Mouse (Mus musculus): Measurements from ENCODE around the gene Adam8. TPM values are rescaled to one million over a fixed set of nuclear protein-coding genes. Genes with fewer than 3 reads are reported as not detected.

Adam8 gene
- polyA plus RNA-seq, 1 experiment from 2014 or later: 0.85 TPM

- Histone ChIP-seq H3K4me1 (replicated peaks; ENCODE audit: control insufficient read depth, insufficient read depth) (no peaks in the 10 kb centered on the region), H3K4me3 (ENCODE audit: low read depth, low read length) (no peak overlapping the region), H3K9me3 (ENCODE audit: control insufficient read depth, low read length) (no peaks in the 10 kb centered on the region), H3K27me3 (ENCODE audit: control insufficient read depth, insufficient read depth, low read length) (no peaks in the 10 kb centered on the region), H3K4me2 (replicated peaks; ENCODE audit: low read depth) (no peak overlapping the region), H3K36me3 (ENCODE audit: control insufficient read depth, insufficient read depth, low read length) (no peaks in the 10 kb centered on the region), H3K9ac (ENCODE audit: low read length) (no peak overlapping the region), H3K27ac (replicated peaks) (0 out of 2 replicates have a peak overlapping the region, but pooled peaks have one; percentile 14)
- ATAC-seq (ENCODE audit: low FRiP score, low TSS enrichment) (0 out of 2 replicates have a peak, but pooled peaks have one; percentile 11), DNase-seq (ENCODE audit: low spot score) (peak; percentile 75)
- 41% methylated on average over 10 of the region's 10 CpGs for WGBS
- TF ChIP-seq CTCF (IDR thresholded peaks at IDR 0.05; ENCODE audit: low read depth) (peak; percentile 87), EP300 (optimal IDR thresholded peaks at IDR 0.05) (no peak)
Observed at GRCm38 (mm10) chr7:139969348-139970130, 22.8 kb downstream of the Adam8 start.

- no peaks in the 10 kb centered on the region for H3K9me3 ChIP-seq (ENCODE audit: control insufficient read depth, low read length)
- H3K4me2 ChIP-seq (replicated peaks; ENCODE audit: low read depth): no peak overlapping the region
- H3K9ac ChIP-seq (ENCODE audit: low read length): no peak overlapping the region
- DNase-seq (ENCODE audit: low spot score): no peak
- no peaks in the 10 kb centered on the region for H3K27me3 ChIP-seq (ENCODE audit: control insufficient read depth, insufficient read depth, low read length)
- 57% methylated on average over 5 of the region's 5 CpGs for WGBS
- H3K4me3 ChIP-seq (ENCODE audit: low read depth, low read length): no peak overlapping the region
- no peak overlapping the region for H3K27ac ChIP-seq (replicated peaks)
- no peaks in the 10 kb centered on the region for H3K4me1 ChIP-seq (replicated peaks; ENCODE audit: control insufficient read depth, insufficient read depth)
- H3K36me3 ChIP-seq (ENCODE audit: control insufficient read depth, insufficient read depth, low read length): no peaks in the 10 kb centered on the region
- ATAC-seq (ENCODE audit: low FRiP score, low TSS enrichment): no peak
- TF ChIP-seq EP300 (optimal IDR thresholded peaks at IDR 0.05): no peak
- no peak for TF ChIP-seq CTCF (IDR thresholded peaks at IDR 0.05; ENCODE audit: low read depth)
Observed at GRCm38 (mm10) chr7:139968428-139968827, 23.9 kb downstream of the Adam8 start.

GRCm38 (mm10) chr7:139967175-139967574, 25.2 kb downstream of the Adam8 start:
- TF ChIP-seq CTCF (IDR thresholded peaks at IDR 0.05; ENCODE audit: low read depth): no peak
- TF ChIP-seq EP300 (optimal IDR thresholded peaks at IDR 0.05): no peak
- no peak overlapping the region for H3K4me3 ChIP-seq (ENCODE audit: low read depth, low read length)
- no peak for DNase-seq (ENCODE audit: low spot score)
- no peak overlapping the region for H3K4me2 ChIP-seq (replicated peaks; ENCODE audit: low read depth)
- 35% methylated on average over 4 of the region's 4 CpGs for WGBS
- H3K4me1 ChIP-seq (replicated peaks; ENCODE audit: control insufficient read depth, insufficient read depth): no peaks in the 10 kb centered on the region
- H3K9ac ChIP-seq (ENCODE audit: low read length): no peak overlapping the region
- H3K27ac ChIP-seq (replicated peaks): no peak overlapping the region
- no peaks in the 10 kb centered on the region for H3K9me3 ChIP-seq (ENCODE audit: control insufficient read depth, low read length)
- no peak for ATAC-seq (ENCODE audit: low FRiP score, low TSS enrichment)
- no peaks in the 10 kb centered on the region for H3K36me3 ChIP-seq (ENCODE audit: control insufficient read depth, insufficient read depth, low read length)
- H3K27me3 ChIP-seq (ENCODE audit: control insufficient read depth, insufficient read depth, low read length): no peaks in the 10 kb centered on the region

- Histone ChIP-seq H3K9ac (ENCODE audit: low read length) (no peak overlapping the region), H3K4me1 (replicated peaks; ENCODE audit: control insufficient read depth, insufficient read depth) (no peaks in the 10 kb centered on the region), H3K36me3 (ENCODE audit: control insufficient read depth, insufficient read depth, low read length) (no peaks in the 10 kb centered on the region), H3K27me3 (ENCODE audit: control insufficient read depth, insufficient read depth, low read length) (no peaks in the 10 kb centered on the region), H3K4me2 (replicated peaks; ENCODE audit: low read depth) (no peak overlapping the region), H3K27ac (replicated peaks) (no peak overlapping the region), H3K9me3 (ENCODE audit: control insufficient read depth, low read length) (no peaks in the 10 kb centered on the region), H3K4me3 (ENCODE audit: low read depth, low read length) (no peak overlapping the region)
- TF ChIP-seq CTCF (IDR thresholded peaks at IDR 0.05; ENCODE audit: low read depth) (no peak), EP300 (optimal IDR thresholded peaks at IDR 0.05) (no peak)
- no peak for ATAC-seq (ENCODE audit: low FRiP score, low TSS enrichment)
- DNase-seq (ENCODE audit: low spot score): no peak
- WGBS: 39% methylated on average over 4 of the region's 4 CpGs
Observed at GRCm38 (mm10) chr7:139963814-139964213, 28.5 kb downstream of the Adam8 start.

- 82% methylated on average over 10 of the region's 10 CpGs for WGBS
Observed at GRCm38 (mm10) chr7:139961141-139961540, 31.2 kb downstream of the Adam8 start.

GRCm38 (mm10) chr7:139957958-139958357, 34.4 kb downstream of the Adam8 start:
- Histone ChIP-seq H3K36me3 (ENCODE audit: control insufficient read depth, insufficient read depth, low read length) (no peaks in the 10 kb centered on the region), H3K4me2 (replicated peaks; ENCODE audit: low read depth) (no peak overlapping the region), H3K27me3 (ENCODE audit: control insufficient read depth, insufficient read depth, low read length) (no peaks in the 10 kb centered on the region), H3K4me3 (ENCODE audit: low read depth, low read length) (no peak overlapping the region), H3K9ac (ENCODE audit: low read length) (0 out of 2 replicates have a peak overlapping the region, but pooled peaks have one; percentile 4), H3K9me3 (ENCODE audit: control insufficient read depth, low read length) (no peaks in the 10 kb centered on the region), H3K4me1 (replicated peaks; ENCODE audit: control insufficient read depth, insufficient read depth) (no peaks in the 10 kb centered on the region), H3K27ac (replicated peaks) (no peak overlapping the region)
- DNase-seq (ENCODE audit: low spot score) (no peak), ATAC-seq (ENCODE audit: low FRiP score, low TSS enrichment) (no peak)
- WGBS: 12% methylated on average over 11 of the region's 11 CpGs
- no peak for TF ChIP-seq EP300 (optimal IDR thresholded peaks at IDR 0.05)
- TF ChIP-seq CTCF (IDR thresholded peaks at IDR 0.05; ENCODE audit: low read depth): no peak

More at GRCm38 (mm10) chr7:139961141-139961540, 31.2 kb downstream of the Adam8 start:
- no peaks in the 10 kb centered on the region for H3K4me1 ChIP-seq (replicated peaks; ENCODE audit: control insufficient read depth, insufficient read depth)
- no peak overlapping the region for H3K9ac ChIP-seq (ENCODE audit: low read length)
- no peak for TF ChIP-seq EP300 (optimal IDR thresholded peaks at IDR 0.05)
- no peak for TF ChIP-seq CTCF (IDR thresholded peaks at IDR 0.05; ENCODE audit: low read depth)
- no peak overlapping the region for H3K4me2 ChIP-seq (replicated peaks; ENCODE audit: low read depth)
- H3K27ac ChIP-seq (replicated peaks): no peak overlapping the region
- no peaks in the 10 kb centered on the region for H3K36me3 ChIP-seq (ENCODE audit: control insufficient read depth, insufficient read depth, low read length)
- H3K9me3 ChIP-seq (ENCODE audit: control insufficient read depth, low read length): no peaks in the 10 kb centered on the region
- no peaks in the 10 kb centered on the region for H3K27me3 ChIP-seq (ENCODE audit: control insufficient read depth, insufficient read depth, low read length)
- no peak for DNase-seq (ENCODE audit: low spot score)
- H3K4me3 ChIP-seq (ENCODE audit: low read depth, low read length): no peak overlapping the region
- ATAC-seq (ENCODE audit: low FRiP score, low TSS enrichment): no peak
